Mouse (Mus musculus) hindbrain, embryonic 10.5 days (tissue): ENCODE data around the gene Arhgap44. TPM values are rescaled to one million over a fixed set of nuclear protein-coding genes. Genes with fewer than 3 reads are reported as not detected.

Experiments used
- DNase-seq: peaks from one replicate; pipeline ENCODE4 v3.0.0-alpha.2; 2017; ENCODE audit warnings: low spot score
- H3K27ac ChIP-seq: fragments of 300-500 bp; sonication (generic); 2 replicates; pipeline ENCODE4 v1.5.1; 2016; ENCODE audit warnings: mild to moderate bottlenecking, moderate library complexity
- H3K27me3 ChIP-seq: fragments of 300-500 bp; sonication (generic); 2 replicates; pipeline ENCODE4 v1.6.1; 2016; ENCODE audit warnings: mild to moderate bottlenecking; ENCODE audit not compliant: poor library complexity, insufficient read depth, severe bottlenecking
- H3K36me3 ChIP-seq: fragments of 300-500 bp; sonication (generic); 2 replicates; pipeline ENCODE4 v1.6.1; 2016; ENCODE audit warnings: mild to moderate bottlenecking, moderate library complexity
- H3K4me1 ChIP-seq: fragments of 300-500 bp; sonication (generic); replicated peaks from 2 replicates; pipeline ENCODE4 v1.6.1; 2016; ENCODE audit warnings: mild to moderate bottlenecking
- H3K4me3 ChIP-seq: fragments of 300-500 bp; sonication (generic); 2 replicates; pipeline ENCODE4 v1.5.1; 2016; ENCODE audit warnings: mild to moderate bottlenecking, moderate library complexity
- H3K9me3 ChIP-seq: fragments of 300-500 bp; sonication (generic); 2 replicates; pipeline ENCODE4 v1.6.1; 2016; ENCODE audit warnings: mild to moderate bottlenecking, moderate library complexity
- WGBS: fragments of 180-500 bp; shearing (Covaris S2); methylation state at CpG from one replicate; pipeline ENCODE4 v1.1.7; 2016; 5-methylcytosine and 5-hydroxymethylcytosine counted together
- polyA plus RNA-seq: library from polyadenylated mRNA; unstranded; fragments of >200 nt; fragmentation: Nextera tagmentation; extraction: Ambion mirVana; gene quantifications from 2 replicates; pipeline ENCODE4 v1.2.1, GENCODE M21; 2016

The Arhgap44 gene
- polyA plus RNA-seq, 1 experiment from 2014 or later, result 4.8 TPM

GRCm38 (mm10) chr11:65160991-65161880, 1.5 kb downstream of the Arhgap44 start:
- DNase-seq, result no peak
- peak overlapping the region; percentile 86 for H3K4me3 ChIP-seq

GRCm38 (mm10) chr11:65159791-65160190, 3.0 kb downstream of the Arhgap44 start, which contains the start of gene 1700086D15Rik:
Gene 1700086D15Rik (minus strand): TSS chr11:65159891.
- Histone ChIP-seq H3K36me3 (no peaks in the 10 kb centered on the region), H3K4me1 (peaks cover 21% of the 10 kb centered on the region), H3K27ac (no peak within 1 kb of the TSS), H3K4me3 (no peak within 1 kb of the TSS), H3K27me3 (peaks cover 16% of the 10 kb centered on the region), H3K9me3 (no peaks in the 10 kb centered on the region)
- 93% methylated on average over 5 of the region's 5 CpGs for WGBS
- DNase-seq, result no peak

More at GRCm38 (mm10) chr11:65160991-65161880, 1.5 kb downstream of the Arhgap44 start:
- H3K4me1 ChIP-seq, result peaks cover 21% of the 10 kb centered on the region
- 69% methylated on average over 7 of the region's 7 CpGs for WGBS
- no peaks in the 10 kb centered on the region for H3K36me3 ChIP-seq
- H3K9me3 ChIP-seq, result no peaks in the 10 kb centered on the region
- 0 out of 2 replicates have a peak overlapping the region, but pooled peaks have one; percentile 89 for H3K27ac ChIP-seq
- H3K27me3 ChIP-seq, result peaks cover 16% of the 10 kb centered on the region

GRCm38 (mm10) chr11:65158658-65158990, 4.1 kb downstream of the Arhgap44 start:
- Histone ChIP-seq H3K4me1 (peaks cover 25% of the 10 kb centered on the region), H3K36me3 (no peaks in the 10 kb centered on the region), H3K9me3 (no peaks in the 10 kb centered on the region), H3K27me3 (peaks cover 16% of the 10 kb centered on the region), H3K27ac (no peak overlapping the region), H3K4me3 (no peak overlapping the region)
- no peak for DNase-seq
- WGBS, result 89% methylated on average over 5 of the region's 5 CpGs

- no peaks in the 10 kb centered on the region for H3K9me3 ChIP-seq
- peaks cover 26% of the 10 kb centered on the region for H3K4me1 ChIP-seq
- WGBS, result 91% methylated on average over 20 of the region's 20 CpGs
- H3K4me3 ChIP-seq, result no peak overlapping the region
- H3K27ac ChIP-seq, result no peak overlapping the region
- DNase-seq, result no peak
- H3K36me3 ChIP-seq, result no peaks in the 10 kb centered on the region
- peaks cover 16% of the 10 kb centered on the region for H3K27me3 ChIP-seq
These were observed 4.6 kb downstream of the Arhgap44 start for GRCm38 (mm10) chr11:65157966-65158657.

- Histone ChIP-seq H3K27me3 (no peaks in the 10 kb centered on the region), H3K4me3 (no peak overlapping the region), H3K4me1 (0 out of 2 replicates have a peak, but pooled peaks cover 10% of the 10 kb centered on the region), H3K36me3 (no peaks in the 10 kb centered on the region), H3K27ac (no peak overlapping the region), H3K9me3 (no peaks in the 10 kb centered on the region)
- 89% methylated on average over 5 of the region's 5 CpGs for WGBS
- DNase-seq, result no peak
These were observed 9.8 kb downstream of the Arhgap44 start for GRCm38 (mm10) chr11:65153006-65153405.

GRCm38 (mm10) chr11:65148441-65148840, 14.3 kb downstream of the Arhgap44 start:
- H3K4me3 ChIP-seq, result no peak overlapping the region
- WGBS, result 89% methylated on average over 7 of the region's 7 CpGs
- no peaks in the 10 kb centered on the region for H3K36me3 ChIP-seq
- DNase-seq, result no peak
- no peaks in the 10 kb centered on the region for H3K27me3 ChIP-seq
- H3K9me3 ChIP-seq, result no peaks in the 10 kb centered on the region
- no peak overlapping the region for H3K27ac ChIP-seq
- H3K4me1 ChIP-seq, result no peaks in the 10 kb centered on the region

- Histone ChIP-seq H3K27ac (no peak overlapping the region), H3K27me3 (no peaks in the 10 kb centered on the region), H3K36me3 (no peaks in the 10 kb centered on the region), H3K4me1 (no peaks in the 10 kb centered on the region), H3K9me3 (no peaks in the 10 kb centered on the region), H3K4me3 (no peak overlapping the region)
- no peak for DNase-seq
- WGBS, result 78% methylated on average over 4 of the region's 4 CpGs
These were observed 19.8 kb downstream of the Arhgap44 start for GRCm38 (mm10) chr11:65142838-65143417.

GRCm38 (mm10) chr11:65139030-65139429, 23.7 kb downstream of the Arhgap44 start:
- 92% methylated on average over 3 of the region's 3 CpGs for WGBS
- no peaks in the 10 kb centered on the region for H3K9me3 ChIP-seq
- 0 out of 2 replicates have a peak, but pooled peaks cover 3% of the 10 kb centered on the region for H3K4me1 ChIP-seq
- no peaks in the 10 kb centered on the region for H3K27me3 ChIP-seq
- no peaks in the 10 kb centered on the region for H3K36me3 ChIP-seq
- DNase-seq, result no peak
- no peak overlapping the region for H3K27ac ChIP-seq
- H3K4me3 ChIP-seq, result no peak overlapping the region

GRCm38 (mm10) chr11:65137145-65137652, 25.6 kb downstream of the Arhgap44 start:
- H3K4me3 ChIP-seq, result no peak overlapping the region
- 77% methylated on average over 2 of the region's 2 CpGs for WGBS

GRCm38 (mm10) chr11:65135251-65135739, 27.5 kb downstream of the Arhgap44 start:
- Histone ChIP-seq H3K27me3 (no peaks in the 10 kb centered on the region), H3K4me1 (0 out of 2 replicates have a peak, but pooled peaks cover 3% of the 10 kb centered on the region), H3K9me3 (no peaks in the 10 kb centered on the region), H3K36me3 (no peaks in the 10 kb centered on the region), H3K4me3 (no peak overlapping the region), H3K27ac (no peak overlapping the region)
- 89% methylated on average over 8 of the region's 8 CpGs for WGBS
- no peak for DNase-seq

More at GRCm38 (mm10) chr11:65137145-65137652, 25.6 kb downstream of the Arhgap44 start:
- no peak for DNase-seq
- Histone ChIP-seq H3K4me1 (0 out of 2 replicates have a peak, but pooled peaks cover 3% of the 10 kb centered on the region), H3K27ac (no peak overlapping the region), H3K27me3 (no peaks in the 10 kb centered on the region), H3K36me3 (no peaks in the 10 kb centered on the region), H3K9me3 (no peaks in the 10 kb centered on the region)

GRCm38 (mm10) chr11:65133661-65134060, 29.1 kb downstream of the Arhgap44 start:
- H3K36me3 ChIP-seq, result no peaks in the 10 kb centered on the region
- no peak overlapping the region for H3K27ac ChIP-seq
- no peaks in the 10 kb centered on the region for H3K9me3 ChIP-seq
- 94% methylated on average over 4 of the region's 4 CpGs for WGBS
- H3K4me1 ChIP-seq, result 0 out of 2 replicates have a peak, but pooled peaks cover 3% of the 10 kb centered on the region
- DNase-seq, result no peak
- no peaks in the 10 kb centered on the region for H3K27me3 ChIP-seq
- no peak overlapping the region for H3K4me3 ChIP-seq

- no peaks in the 10 kb centered on the region for H3K36me3 ChIP-seq
- H3K4me1 ChIP-seq, result peaks cover 31% of the 10 kb centered on the region
- WGBS, result 84% methylated on average over 4 of the region's 4 CpGs
- no peak overlapping the region for H3K4me3 ChIP-seq
- H3K9me3 ChIP-seq, result no peaks in the 10 kb centered on the region
- H3K27ac ChIP-seq, result no peak overlapping the region
- no peak for DNase-seq
- H3K27me3 ChIP-seq, result no peaks in the 10 kb centered on the region
These were observed 33.7 kb downstream of the Arhgap44 start for GRCm38 (mm10) chr11:65129110-65129509.
